Mouse (Mus musculus) hindbrain, embryonic 14.5 days (tissue): Measurements from ENCODE around the gene Acyp2. TPM values are rescaled to one million over a fixed set of nuclear protein-coding genes. Genes with fewer than 3 reads are reported as not detected.

Experiments used
- polyA plus RNA-seq: library from polyadenylated mRNA; unstranded; fragments of >200 nt; fragmentation: Nextera tagmentation; extraction: Ambion mirVana; gene quantifications from 2 replicates; pipeline ENCODE4 v1.2.1, GENCODE M21; 2014

Gene Acyp2
- polyA plus RNA-seq, 1 experiment from 2014 or later: 32.2 TPM

Other genes with a start within 250 kb of the Acyp2 start
- gene 4930505A04Rik, start 177.8 kb downstream of the Acyp2 start, polyA plus RNA-seq: 0.21 and 0.29 TPM in 2 replicates
- gene Psme4, start 122.1 kb upstream of the Acyp2 start, polyA plus RNA-seq: 19.0 and 26.6 TPM in 2 replicates
- gene Gpr75, start 235.8 kb upstream of the Acyp2 start, polyA plus RNA-seq: 8.0 and 11.3 TPM in 2 replicates
- 30.8 and 32.2 TPM in 2 replicates for gene Asb3, start 235.8 kb upstream of the Acyp2 start, polyA plus RNA-seq